Mouse (Mus musculus): ENCODE results near the gene Fmo3.

GRCm38 (mm10) chr1:162934374-162935012 is 49.8 kb downstream of the Fmo3 start:
- no peak for TF ChIP-seq CTCF (IDR thresholded peaks at IDR 0.05; ENCODE audit: low read depth, low read length)
- no peak for TF ChIP-seq POLR2A (IDR thresholded peaks at IDR 0.05; ENCODE audit: extremely low read depth, insufficient read depth, low read length)

All from liver, adult 2 months (tissue).